Mouse (Mus musculus) retina, postnatal 7 days (tissue): ENCODE results near the gene Ms4a15.

Experiments used
- DNase-seq: peaks from one replicate; pipeline ENCODE4 v3.0.0-alpha.2; 2012; ENCODE audit warnings: low read depth, low spot score

Ms4a15 gene

DNA sequence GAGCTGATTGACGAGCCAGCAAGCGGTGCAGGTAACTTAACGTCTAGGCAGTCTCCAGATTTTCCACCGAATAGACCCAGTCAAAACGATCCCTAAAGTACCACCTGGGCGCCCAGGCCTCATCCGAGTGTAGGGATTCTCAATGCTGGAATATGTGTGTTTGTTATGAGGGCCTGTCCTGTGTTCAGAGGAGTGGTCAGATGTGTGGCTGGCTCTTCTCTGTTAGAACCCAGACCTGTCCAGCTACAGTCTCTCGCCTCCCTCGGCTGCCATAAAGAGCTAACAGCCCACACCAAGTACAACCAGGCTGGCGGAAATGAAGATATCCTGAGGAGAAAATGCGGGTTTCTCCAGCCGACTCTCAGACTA is 33.1 kb downstream of the Ms4a15 start:
- no peak for DNase-seq

DNA sequence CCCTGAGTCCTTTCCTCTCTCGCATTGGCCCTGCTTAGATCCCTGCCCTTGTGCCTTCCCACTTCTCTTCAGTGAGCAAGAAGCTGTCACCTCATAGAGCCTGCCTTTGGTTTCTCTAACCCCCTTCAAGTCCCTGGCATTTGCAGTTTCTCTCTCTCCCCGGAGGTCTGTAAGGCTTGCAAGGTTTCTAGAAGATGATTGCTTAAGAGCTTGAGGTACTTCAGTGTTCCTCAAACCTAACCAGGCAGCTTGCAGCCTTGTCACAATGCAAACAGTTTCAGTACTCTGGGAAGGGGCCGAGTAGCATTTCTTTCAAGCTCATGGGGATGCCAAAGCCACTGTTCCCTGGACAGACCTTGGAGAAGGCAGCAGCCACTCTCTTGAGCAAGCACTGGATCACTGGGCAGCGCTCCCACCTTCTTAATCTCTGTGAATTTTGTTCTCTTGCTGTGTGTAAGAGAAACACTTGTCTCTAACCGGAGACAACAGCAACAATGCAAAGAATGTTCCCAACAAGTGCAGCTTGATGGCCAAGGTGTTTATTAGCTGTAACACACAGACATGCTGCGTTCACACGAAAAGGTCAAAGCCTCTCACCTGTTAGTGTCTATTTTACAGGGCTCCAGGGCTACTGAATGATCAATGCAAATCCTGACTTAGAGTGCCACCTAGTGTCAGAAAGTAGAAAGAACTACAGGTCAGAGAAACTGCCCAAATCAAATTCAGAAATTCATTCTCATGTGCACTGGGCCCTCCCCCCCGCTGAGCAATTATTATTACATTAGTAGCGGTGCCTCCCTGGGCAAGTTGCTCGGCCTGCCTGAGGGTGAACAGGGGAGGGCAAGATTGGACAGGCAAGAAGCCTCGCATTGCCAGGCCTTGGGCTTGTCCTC is 33.7 kb downstream of the Ms4a15 start:
- peak; percentile 73 for DNase-seq

DNA sequence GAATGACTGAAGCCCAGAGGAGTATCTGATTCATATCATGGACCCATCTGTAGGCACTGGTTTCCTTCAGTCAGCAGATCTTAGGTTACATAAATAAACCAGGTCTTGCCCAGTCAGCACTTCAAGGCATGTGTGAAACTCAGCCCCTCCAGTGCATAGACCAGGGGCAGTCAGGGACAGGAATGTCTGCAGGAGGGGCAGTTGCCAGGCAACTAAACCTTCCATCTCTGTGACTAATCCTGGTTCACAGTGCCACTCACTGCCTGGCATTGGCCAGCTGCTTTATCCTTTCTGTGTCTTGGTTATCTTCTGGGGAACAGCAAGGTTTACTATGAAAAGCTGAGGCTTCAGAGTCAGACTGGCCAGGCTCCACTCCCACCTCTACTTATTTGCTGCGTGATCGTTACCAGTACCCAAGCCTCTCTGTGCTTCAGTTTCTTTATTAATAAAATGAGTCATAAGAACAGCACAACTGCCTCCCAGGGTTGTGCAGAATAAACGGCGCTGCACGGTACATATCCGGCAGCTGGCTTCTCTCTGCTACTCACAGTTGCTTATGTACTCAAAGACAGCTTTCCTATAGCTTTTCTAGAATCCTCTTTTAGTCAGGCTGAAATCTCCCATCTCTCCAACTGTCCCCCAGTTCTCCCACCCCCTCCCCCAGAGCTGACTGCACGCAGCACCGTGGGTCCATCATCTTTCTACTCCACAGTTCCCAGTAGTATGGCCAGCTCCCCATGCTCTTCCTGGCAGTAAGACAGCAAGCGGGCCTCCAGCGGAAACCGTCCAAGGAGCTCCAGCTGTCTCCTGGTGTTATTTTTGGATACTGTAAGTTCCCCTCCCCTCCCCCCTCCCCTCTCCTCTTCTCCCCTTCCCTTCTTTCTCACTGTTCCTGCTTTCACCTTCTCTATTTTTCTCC is 40.8 kb downstream of the Ms4a15 start:
- DNase-seq, result peak; percentile 81

DNA sequence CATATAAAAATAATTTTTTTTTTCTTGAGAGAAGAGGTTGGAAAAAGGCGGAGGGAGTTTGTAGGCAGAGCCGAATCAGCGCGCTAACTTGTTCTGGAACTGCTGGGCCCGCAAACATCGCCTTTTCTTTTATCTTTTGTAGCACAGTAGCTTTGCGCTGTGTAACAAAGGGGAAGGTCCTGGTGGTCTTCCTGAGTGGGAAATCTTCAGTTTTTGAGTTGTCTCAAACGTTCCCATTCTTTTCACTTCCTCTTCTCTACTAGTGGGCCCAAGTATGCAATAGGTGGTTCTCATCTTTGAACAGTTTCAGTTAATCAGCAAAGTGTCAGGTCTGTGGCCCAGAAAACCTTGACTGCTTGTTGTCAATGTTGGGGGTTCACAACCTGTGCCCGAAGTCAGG is 43.5 kb downstream of the Ms4a15 start:
- DNase-seq, result no peak

DNA sequence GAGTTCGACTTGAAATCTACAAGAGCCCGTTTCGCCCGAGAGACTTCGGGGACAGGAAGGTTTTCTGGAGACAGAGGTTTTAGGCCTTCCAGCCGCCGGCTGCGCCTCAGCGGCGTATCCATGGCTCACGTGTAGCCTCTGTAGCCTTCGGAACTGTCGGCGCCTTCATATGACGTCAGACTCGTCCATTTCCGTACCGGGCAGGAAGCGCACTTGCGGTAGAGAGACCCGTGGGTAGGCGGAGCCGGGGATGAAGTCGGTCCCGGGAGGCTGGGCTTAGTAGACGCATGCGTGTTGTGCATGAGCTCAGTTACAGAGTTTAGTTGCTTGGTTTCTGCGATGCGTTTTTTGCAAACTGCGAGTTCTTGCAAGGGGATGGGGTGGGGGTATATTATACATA is 43.9 kb downstream of the Ms4a15 start, which contains the start of gene Ccdc86:
Gene Ccdc86 (minus strand): TSS at position 155 of the 400 bp plus-strand sequence.
- peak; percentile 97 for DNase-seq

DNA sequence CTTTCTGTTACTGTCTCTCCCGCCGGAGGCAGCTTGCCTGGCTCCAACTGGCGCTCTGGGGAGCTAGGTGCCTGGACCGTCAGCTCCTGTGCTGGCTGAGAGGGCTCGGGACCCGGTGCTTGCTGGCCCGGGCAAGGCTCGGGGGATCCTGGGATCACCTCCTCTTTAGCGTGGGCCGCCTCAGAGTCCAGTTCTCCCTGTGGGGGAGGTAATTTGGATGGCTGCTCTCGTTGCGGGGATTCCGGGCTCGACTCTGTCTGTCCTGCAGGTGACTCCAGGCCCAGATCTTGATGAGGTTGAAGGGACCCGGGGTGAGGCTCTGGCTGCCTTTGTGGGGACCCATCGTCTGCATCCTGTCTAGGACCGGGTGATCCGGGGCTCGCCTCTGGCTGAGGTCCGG is 44.6 kb downstream of the Ms4a15 start:
- no peak for DNase-seq

DNA sequence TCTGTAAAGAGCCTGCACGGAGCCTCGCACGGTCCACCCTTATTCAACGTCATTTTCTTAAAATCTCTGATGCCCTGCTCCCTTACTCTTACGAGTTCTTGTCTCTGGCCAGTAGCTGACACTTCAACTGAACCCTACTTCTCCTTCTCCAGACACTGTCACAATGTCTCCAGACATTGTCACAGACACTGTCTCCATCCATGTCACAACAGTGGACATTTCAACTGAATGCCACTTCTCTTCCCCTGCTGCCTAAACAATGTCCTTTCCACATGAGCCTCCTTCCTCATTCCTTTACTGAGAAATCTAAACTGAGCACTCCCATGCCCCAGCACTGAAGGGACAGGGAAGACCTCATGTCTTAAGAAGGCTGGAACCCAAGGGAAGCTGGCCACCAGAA is 45.8 kb downstream of the Ms4a15 start:
- no peak for DNase-seq

DNA sequence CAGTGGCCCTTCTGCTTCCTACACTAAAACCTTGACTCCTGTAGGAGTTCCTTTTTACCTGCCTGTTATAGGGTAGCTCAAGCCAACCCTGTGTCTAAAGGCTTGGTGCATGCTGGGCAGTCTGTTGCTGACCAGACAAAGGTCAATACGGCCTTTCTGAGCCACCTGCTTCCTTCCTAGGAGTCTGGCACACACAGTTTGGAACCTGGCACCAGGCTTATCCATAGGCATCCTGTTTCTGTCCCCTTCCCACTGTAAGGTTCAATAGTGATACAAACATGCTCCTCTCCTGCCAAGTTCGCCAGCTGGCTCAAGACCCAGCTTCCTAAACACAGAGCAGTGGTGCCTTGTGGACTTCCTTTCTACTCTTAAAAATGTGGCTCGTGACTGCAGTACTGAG is 46.5 kb downstream of the Ms4a15 start:
- DNase-seq, result no peak

DNA sequence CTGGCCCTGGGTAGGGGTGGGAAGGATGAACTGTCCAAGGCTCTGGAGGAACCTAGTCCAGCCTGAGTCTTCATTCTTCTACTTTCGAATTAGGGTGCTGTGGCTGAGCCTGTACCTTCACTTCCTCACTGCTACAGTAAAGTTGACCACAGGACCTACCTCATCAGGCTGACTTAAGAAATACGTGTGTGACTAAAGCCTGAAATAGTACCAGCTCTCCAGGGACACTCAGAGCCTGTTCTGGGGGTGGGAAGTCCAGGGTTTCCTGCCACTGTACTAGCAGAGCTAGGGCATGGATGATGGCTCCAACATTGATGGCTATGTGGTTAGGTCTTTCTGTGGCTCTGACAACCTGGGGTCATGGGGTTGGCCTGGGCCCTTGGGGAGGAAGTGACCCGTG is 49.1 kb downstream of the Ms4a15 start:
- no peak for DNase-seq

DNA sequence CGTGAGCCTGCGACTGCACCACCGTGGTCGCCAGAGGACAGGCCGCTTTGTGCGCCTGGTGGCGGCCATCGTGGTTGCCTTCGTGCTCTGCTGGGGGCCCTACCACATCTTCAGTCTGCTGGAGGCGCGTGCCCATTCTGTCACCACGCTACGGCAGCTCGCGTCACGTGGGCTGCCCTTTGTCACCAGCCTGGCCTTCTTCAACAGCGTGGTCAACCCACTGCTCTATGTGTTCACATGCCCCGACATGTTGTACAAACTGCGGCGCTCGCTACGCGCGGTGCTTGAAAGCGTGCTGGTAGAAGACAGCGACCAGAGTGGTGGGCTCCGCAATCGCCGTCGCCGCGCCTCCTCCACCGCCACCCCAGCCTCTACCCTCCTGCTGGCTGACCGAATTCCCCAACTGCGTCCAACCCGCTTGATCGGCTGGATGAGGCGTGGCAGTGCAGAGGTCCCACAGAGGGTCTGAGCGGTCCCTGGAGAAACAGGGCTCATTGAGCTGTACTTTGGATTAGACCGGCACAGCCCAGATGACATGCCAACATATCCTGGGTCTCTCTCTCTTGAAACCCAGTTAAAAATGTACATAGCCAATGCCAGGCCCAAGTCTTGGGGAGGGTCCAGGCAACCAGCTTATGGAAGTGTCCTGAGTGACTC is 52.1 kb downstream of the Ms4a15 start:
- no peak for DNase-seq

DNA sequence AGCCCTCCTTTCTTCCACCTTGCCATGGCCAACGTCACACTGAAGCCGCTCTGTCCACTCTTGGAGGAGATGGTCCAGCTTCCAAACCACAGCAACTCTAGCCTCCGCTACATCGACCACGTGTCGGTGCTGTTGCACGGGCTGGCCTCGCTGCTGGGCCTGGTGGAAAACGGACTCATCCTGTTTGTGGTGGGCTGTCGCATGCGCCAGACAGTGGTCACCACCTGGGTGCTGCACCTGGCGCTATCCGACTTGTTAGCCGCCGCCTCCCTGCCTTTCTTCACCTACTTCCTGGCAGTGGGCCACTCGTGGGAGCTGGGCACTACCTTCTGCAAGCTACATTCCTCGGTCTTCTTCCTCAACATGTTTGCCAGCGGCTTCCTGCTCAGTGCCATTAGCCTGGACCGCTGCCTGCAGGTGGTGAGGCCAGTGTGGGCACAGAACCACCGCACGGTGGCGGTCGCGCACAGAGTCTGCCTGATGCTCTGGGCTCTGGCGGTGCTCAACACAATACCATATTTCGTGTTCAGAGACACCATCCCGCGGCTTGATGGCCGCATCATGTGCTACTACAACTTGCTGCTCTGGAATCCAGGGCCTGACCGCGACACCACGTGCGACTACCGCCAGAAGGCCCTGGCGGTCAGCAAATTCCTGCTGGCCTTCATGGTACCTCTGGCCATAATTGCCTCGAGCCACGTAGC is 52.8 kb downstream of the Ms4a15 start:
- peak; percentile 65 for DNase-seq

DNA sequence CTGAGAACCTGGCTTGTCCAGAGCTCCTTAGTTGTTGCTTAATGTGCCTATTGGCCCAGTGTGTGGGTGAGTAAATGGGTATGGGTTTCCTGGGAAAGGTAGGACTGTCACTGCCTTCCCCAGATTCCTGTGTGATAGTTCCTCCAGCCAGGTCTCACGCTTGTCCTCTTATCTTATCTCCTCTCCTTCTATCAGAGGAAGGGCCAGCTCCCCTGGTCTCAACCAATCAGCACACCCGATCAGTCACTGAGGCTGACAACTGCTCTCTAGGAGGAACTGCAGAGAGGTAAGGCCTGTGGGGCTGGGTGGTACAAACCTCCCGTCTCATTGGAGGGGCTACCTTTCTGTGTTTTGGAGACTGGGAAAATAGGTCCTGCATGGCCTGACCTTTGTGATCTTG is 54.3 kb downstream of the Ms4a15 start:
- no peak for DNase-seq

DNA sequence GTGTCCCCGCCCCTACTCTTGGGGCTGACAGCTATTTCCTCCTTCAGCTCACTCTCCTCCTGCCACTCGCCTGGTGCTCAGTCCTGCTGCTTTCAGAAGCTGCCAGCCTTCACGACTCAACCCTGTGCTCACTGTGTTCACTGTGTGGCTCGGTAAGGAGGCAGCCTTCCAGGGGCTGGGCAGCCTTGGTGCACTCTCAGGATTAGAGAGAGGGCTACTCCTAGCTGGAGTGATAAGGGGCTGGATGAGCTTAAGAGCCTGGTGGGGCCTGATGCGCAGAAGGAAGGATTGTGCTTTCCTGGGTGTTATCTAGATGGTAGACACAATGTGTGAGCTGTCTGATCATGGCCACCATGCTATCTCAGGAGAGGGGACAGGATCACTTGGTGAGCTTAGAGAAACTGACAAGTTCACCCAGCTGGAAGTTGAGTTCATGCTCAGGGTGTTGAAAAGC is 55.9 kb downstream of the Ms4a15 start, which contains the start of gene Ptgdr2:
Gene Ptgdr2 (plus strand): TSS at position 51 of the 454 bp plus-strand sequence.
- no peak for DNase-seq

DNA sequence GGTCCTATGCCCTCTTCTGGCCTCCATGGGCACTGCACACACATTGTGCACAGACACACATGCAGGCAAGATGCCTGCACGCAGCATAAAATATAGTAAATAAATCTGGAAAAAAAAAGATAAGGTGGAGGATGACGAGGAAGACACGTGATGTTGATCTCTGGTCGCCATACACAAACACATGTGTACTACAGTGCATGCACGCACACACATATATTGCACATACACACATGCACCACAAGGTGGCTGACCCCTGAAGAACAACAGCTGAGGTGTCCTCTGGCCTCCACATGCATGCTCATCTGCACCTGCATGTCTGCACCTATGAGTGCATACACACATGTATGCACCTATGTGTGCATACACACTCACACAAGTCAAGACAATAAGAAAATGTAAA is 57.0 kb downstream of the Ms4a15 start:
- no peak for DNase-seq

DNA sequence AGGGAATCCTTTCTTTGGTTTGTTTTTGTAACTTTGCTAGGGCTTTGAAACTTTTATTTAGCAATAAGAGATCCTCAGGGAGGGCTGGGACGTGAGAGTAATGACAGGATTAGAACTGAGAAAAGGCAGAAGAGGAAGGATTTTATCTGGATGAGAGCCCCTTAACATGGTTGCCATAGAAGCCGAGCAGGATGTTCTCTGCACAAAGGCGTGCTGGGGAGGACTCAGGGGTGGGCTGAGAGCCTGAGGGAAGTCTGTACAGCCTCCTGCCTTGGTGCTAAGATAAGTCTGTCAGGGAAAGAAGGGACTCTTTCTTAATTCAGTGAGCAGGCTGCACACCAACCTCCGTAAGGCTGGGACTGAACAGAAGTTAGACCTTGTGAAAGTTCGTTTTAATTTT is 58.0 kb downstream of the Ms4a15 start:
- no peak for DNase-seq

DNA sequence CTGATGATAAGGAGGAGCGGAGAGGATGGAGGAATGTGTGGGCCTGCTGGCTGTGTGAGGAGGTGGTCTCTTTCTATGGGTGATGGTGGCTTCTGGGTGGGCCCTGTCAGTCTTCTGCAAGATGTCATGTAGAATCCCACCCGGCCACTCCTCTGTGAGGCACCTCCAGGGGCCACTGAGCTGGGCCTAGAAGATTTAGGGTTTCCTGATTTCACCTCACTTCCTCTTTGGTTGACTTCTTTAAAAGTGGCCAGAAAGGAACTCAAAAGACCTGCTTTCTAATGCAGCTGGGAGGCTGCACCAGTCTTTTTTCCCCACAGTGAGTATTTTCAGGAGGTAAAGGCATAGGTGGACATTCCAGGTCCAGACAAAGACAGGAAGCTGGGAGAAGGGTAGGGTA is 62.4 kb downstream of the Ms4a15 start:
- no peak for DNase-seq
